Mouse (Mus musculus) layer of hippocampus, adult 8-10 months (tissue): ENCODE results near the gene Gm29106. TPM values are rescaled to one million over a fixed set of nuclear protein-coding genes. Genes with fewer than 3 reads are reported as not detected.
"Not testable (repeated sequence)": the region's sequence is repeated elsewhere in the genome, so short reads cannot be mapped to it uniquely, and the experiment has no call there.

Experiments used
- DNase-seq, 2 experiments: peaks; one replicate each; pipeline ENCODE4 v3.0.0; 2022; ENCODE audit warnings: low spot score in 2 of 2
- total RNA-seq, 4 experiments: library from RNA; stranded (reverse); gene quantifications; 2 replicates each; pipeline ENCODE4 v1.2.4; 2022

The Gm29106 gene
- total RNA-seq, result not detected

- DNase-seq, result not testable (repeated sequence)
Measured at GRCm38 (mm10) chr1:118176242-118176641, at the start of gene Gm29106. TSS of gene Gm29106 (plus strand) at chr1:118176542.

GRCm38 (mm10) chr1:118228540-118228939, 52.2 kb downstream of the Gm29106 start:
- DNase-seq, result no peak

GRCm38 (mm10) chr1:118236032-118236431, 59.7 kb downstream of the Gm29106 start:
- no peak for DNase-seq

Other genes with a start within 250 kb of the Gm29106 start
- gene Gm28168, start 248.5 kb upstream of the Gm29106 start, total RNA-seq, result not detected
- not detected for gene Gm7145, start 210.6 kb upstream of the Gm29106 start, total RNA-seq
- 100 to 1,000 TPM; 105 to 118 (median 107) TPM for gene Tsn, start 135.2 kb downstream of the Gm29106 start, total RNA-seq
- 10 to 100 TPM; 23.9 to 26.6 (median 24.2) TPM for gene Nifk, start 145.3 kb downstream of the Gm29106 start, total RNA-seq
- gene Clasp1, start 212.5 kb downstream of the Gm29106 start, total RNA-seq, result 100 to 1,000 TPM in 3 of 4 experiments, 10 to 100 TPM in 1; 88.8 to 120 (median 111) TPM